In the genomic region with DNA sequence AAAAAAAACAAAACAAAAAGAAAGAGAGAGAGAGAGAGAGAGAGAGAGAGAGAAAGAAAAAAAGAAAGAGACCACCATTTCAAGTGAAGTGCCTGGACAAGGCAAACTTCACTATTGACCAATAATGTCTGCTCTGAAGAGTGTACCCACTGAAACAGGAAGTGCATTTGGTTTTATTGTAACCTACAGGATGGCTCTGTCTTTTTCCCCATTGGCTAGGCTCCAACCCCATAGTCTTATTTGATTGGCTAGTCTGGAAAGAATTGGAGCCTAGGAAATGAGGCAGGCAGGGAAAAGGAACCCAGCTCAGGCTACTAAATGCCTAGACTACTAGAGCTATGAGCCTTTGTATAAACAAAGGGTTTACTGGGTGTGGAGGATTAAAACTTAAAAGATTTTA, we compare ENCODE assay signal across 11 mouse cellular contexts.
"Had no signal": no experiment of that assay in that cellular context is flagged by ENCODE, and none has a peak within 500 bp of the region (broad histone marks: within the 10 kb centered on the region; RNA-seq: fewer than 3 reads in every experiment).

No protein-coding gene starts in this region.

- H3K4me1 ChIP-seq: intestine, embryonic 15.5 days; liver, embryonic 15.5 days; lung, embryonic 15.5 days had no signal

- H3K9me3 ChIP-seq: intestine, embryonic 15.5 days; limb, embryonic 13.5 days; liver, embryonic 15.5 days; lung, embryonic 15.5 days; megakaryocyte, embryonic 14.5 days; midbrain, embryonic 12.5 days had no signal

- H3K4me3 ChIP-seq: intestine, embryonic 15.5 days; limb, embryonic 13.5 days; liver, embryonic 15.5 days; lung, embryonic 15.5 days; megakaryocyte, embryonic 14.5 days; midbrain, embryonic 12.5 days had no signal

- H3K27ac ChIP-seq: intestine, embryonic 15.5 days; limb, embryonic 13.5 days; liver, embryonic 15.5 days; lung, embryonic 15.5 days; midbrain, embryonic 12.5 days had no signal

- ATAC-seq: intestine, embryonic 15.5 days had no signal

- H3K27me3 ChIP-seq: intestine, embryonic 15.5 days; limb, embryonic 13.5 days; liver, embryonic 15.5 days; lung, embryonic 15.5 days had no signal

- DNase-seq: kidney, adult 18-20 months; kidney, postnatal 10 days; left cerebral cortex, postnatal 4 days; lung, postnatal 36 days; right cerebral cortex, postnatal 25 days had no signal

- H3K36me3 ChIP-seq: intestine, embryonic 15.5 days; limb, embryonic 13.5 days; liver, embryonic 15.5 days; lung, embryonic 15.5 days; midbrain, embryonic 12.5 days had no signal

- H3K9ac ChIP-seq: intestine, embryonic 15.5 days; limb, embryonic 13.5 days; liver, embryonic 15.5 days; lung, embryonic 15.5 days; midbrain, embryonic 12.5 days had no signal

- H3K4me2 ChIP-seq: intestine, embryonic 15.5 days; limb, embryonic 13.5 days; liver, embryonic 15.5 days; lung, embryonic 15.5 days; midbrain, embryonic 12.5 days had no signal
